Mouse (Mus musculus) CH12.LX (cell line): Measurements from ENCODE around the gene Pnpla8. TPM values are rescaled to one million over a fixed set of nuclear protein-coding genes. Genes with fewer than 3 reads are reported as not detected.
A peak's percentile ranks its signal among the peaks of the same experiment; 100 is the strongest.

ENCODE experiments used
- DNase-seq: peaks from one replicate; pipeline ENCODE4 v3.0.0-alpha.2; 2013; ENCODE audit errors: extremely low read depth
- H3K27ac ChIP-seq: 2 replicates; pipeline ENCODE4 v1.5.1; 2012; ENCODE audit warnings: low read depth, mild to moderate bottlenecking, control low read depth, moderate library complexity; ENCODE audit not compliant: insufficient read depth
- H3K27me3 ChIP-seq: replicated peaks from 2 replicates; pipeline ENCODE3; 2012; ENCODE audit warnings: inconsistent platforms
- H3K36me3 ChIP-seq, 2 experiments: replicated peaks in 1 of 2; 2 replicates each; pipeline versions ENCODE3 to v1.6.1; 2012; ENCODE audit warnings: inconsistent platforms in 1 of 2, low read length in 1 of 2, mild to moderate bottlenecking in 1 of 2, mixed read lengths in 1 of 2, moderate library complexity in 1 of 2; ENCODE audit not compliant: control insufficient read depth in 1 of 2, insufficient read depth in 1 of 2
- H3K4me1 ChIP-seq, 2 experiments: 2 replicates each; pipeline ENCODE4 v1.6.1; 2012; ENCODE audit warnings: inconsistent platforms in 1 of 2, moderate library complexity in 1 of 2; ENCODE audit not compliant: insufficient read depth in 2 of 2, control insufficient read depth in 1 of 2
- H3K4me2 ChIP-seq: 2 replicates; pipeline ENCODE4 v1.6.1; 2012; ENCODE audit warnings: low read depth, mild to moderate bottlenecking, control low read depth; ENCODE audit not compliant: poor library complexity, insufficient read depth, severe bottlenecking
- H3K4me3 ChIP-seq, 3 experiments: fragments of 150-350 bp in 1 of 3; sonication (generic) in 1 of 3; replicated peaks in 1 of 3; 2 replicates each; pipeline versions ENCODE3 to v1.5.1; 2011 to 2012; ENCODE audit warnings: low read depth in 2 of 3, low read length in 2 of 3, mild to moderate bottlenecking in 2 of 3, moderate library complexity in 2 of 3, control low read depth in 1 of 3, improper control_type of control experiment in 1 of 3, inconsistent platforms in 1 of 3, mixed read lengths in 1 of 3; ENCODE audit not compliant: poor library complexity in 1 of 3
- H3K79me2 ChIP-seq: replicated peaks from 2 replicates; pipeline ENCODE4 v1.6.1; 2012; ENCODE audit warnings: mild to moderate bottlenecking, moderate library complexity; ENCODE audit not compliant: control insufficient read depth, poor library complexity, insufficient read depth, severe bottlenecking; ENCODE audit errors: extremely low read depth
- H3K9ac ChIP-seq: 2 replicates; pipeline ENCODE4 v1.6.1; 2012; ENCODE audit warnings: low read depth, mild to moderate bottlenecking, control low read depth, moderate library complexity; ENCODE audit not compliant: insufficient read depth
- H3K9me3 ChIP-seq: replicated peaks from 2 replicates; pipeline ENCODE3; 2012; ENCODE audit warnings: low read length, inconsistent platforms, mixed read lengths
- BHLHE40 ChIP-seq: IDR thresholded peaks from 2 replicates; pipeline ENCODE4 v1.6.1; 2011; ENCODE audit warnings: mild to moderate bottlenecking, low read depth, low read length, improper control_type of control experiment
- CHD1 ChIP-seq: IDR thresholded peaks from 2 replicates; pipeline ENCODE4 v1.6.1; 2012; ENCODE audit warnings: low read depth, low read length, improper control_type of control experiment, inconsistent platforms
- CHD2 ChIP-seq: IDR thresholded peaks from 2 replicates; pipeline ENCODE4 v1.6.1; 2011; ENCODE audit warnings: low read length, improper control_type of control experiment
- CTCF ChIP-seq, 2 experiments: IDR thresholded peaks in 1 of 2; conservative IDR thresholded peaks in 1 of 2; 2 replicates each; pipeline ENCODE4 v1.5.1; 2011 to 2012; ENCODE audit warnings: low read depth in 2 of 2, low read length in 2 of 2, improper control_type of control experiment in 1 of 2, inconsistent platforms in 1 of 2, mild to moderate bottlenecking in 1 of 2, moderate library complexity in 1 of 2
- E2F4 ChIP-seq: IDR thresholded peaks from 2 replicates; pipeline ENCODE4 v1.6.1; 2011; ENCODE audit warnings: low read depth, low read length, improper control_type of control experiment; ENCODE audit not compliant: insufficient replicate concordance
- ELF1 ChIP-seq: IDR thresholded peaks from 2 replicates; pipeline ENCODE4 v1.6.1; 2014; ENCODE audit warnings: low read depth, mild to moderate bottlenecking, inconsistent platforms, low read length, improper control_type of control experiment
- ETS1 ChIP-seq: conservative IDR thresholded peaks from 2 replicates; pipeline ENCODE4 v1.6.1; 2012; ENCODE audit warnings: low read depth, mild to moderate bottlenecking, inconsistent platforms, low read length, improper control_type of control experiment, moderate library complexity
- GABPA ChIP-seq: IDR thresholded peaks from 2 replicates; pipeline ENCODE4 v1.6.1; 2012; ENCODE audit warnings: low read depth, low read length, improper control_type of control experiment, inconsistent platforms; ENCODE audit not compliant: insufficient replicate concordance
- HCFC1 ChIP-seq: IDR thresholded peaks from 2 replicates; pipeline ENCODE4 v1.6.1; 2012; ENCODE audit warnings: low read depth, mild to moderate bottlenecking, inconsistent platforms, low read length, improper control_type of control experiment
- JUND ChIP-seq: conservative IDR thresholded peaks from 2 replicates; pipeline ENCODE4 v1.6.1; 2011; ENCODE audit warnings: low read depth, low read length, improper control_type of control experiment
- KAT2A ChIP-seq: IDR thresholded peaks from 2 replicates; pipeline ENCODE4 v1.6.1; 2012; ENCODE audit warnings: low read length, improper control_type of control experiment, inconsistent platforms; ENCODE audit not compliant: insufficient replicate concordance
- MAFK ChIP-seq: IDR thresholded peaks from 2 replicates; pipeline ENCODE4 v1.6.1; 2011; ENCODE audit warnings: low read length, improper control_type of control experiment; ENCODE audit not compliant: insufficient replicate concordance
- MAX ChIP-seq: IDR thresholded peaks from 2 replicates; pipeline ENCODE4 v1.6.1; 2011; ENCODE audit warnings: low read length, improper control_type of control experiment
- MAZ ChIP-seq: IDR thresholded peaks from 2 replicates; pipeline ENCODE4 v1.6.1; 2012; ENCODE audit warnings: low read depth, mild to moderate bottlenecking, inconsistent platforms, low read length, improper control_type of control experiment, moderate library complexity
- MEF2A ChIP-seq: IDR thresholded peaks from 2 replicates; pipeline ENCODE4 v1.6.1; 2014; ENCODE audit warnings: low read depth, mild to moderate bottlenecking, inconsistent platforms, low read length, improper control_type of control experiment, borderline replicate concordance
- MXI1 ChIP-seq: IDR thresholded peaks from 2 replicates; pipeline ENCODE4 v1.6.1; 2011; ENCODE audit warnings: mild to moderate bottlenecking, low read depth, low read length, improper control_type of control experiment
- MYC ChIP-seq: IDR thresholded peaks from 2 replicates; pipeline ENCODE4 v1.6.1; 2011; ENCODE audit warnings: low read depth, mild to moderate bottlenecking, improper control_type of control experiment, low read length
- NELFE ChIP-seq: IDR thresholded peaks from 2 replicates; pipeline ENCODE4 v1.6.1; 2011; ENCODE audit warnings: low read depth, low read length, improper control_type of control experiment
- NRF1 ChIP-seq: IDR thresholded peaks from 2 replicates; pipeline ENCODE4 v1.6.1; 2014; ENCODE audit warnings: low read depth, mild to moderate bottlenecking, inconsistent platforms, low read length, improper control_type of control experiment, moderate library complexity
- PAX5 ChIP-seq: IDR thresholded peaks from 2 replicates; pipeline ENCODE4 v1.6.1; 2012; ENCODE audit warnings: low read length, inconsistent platforms, mixed read lengths
- POLR2A ChIP-seq: IDR thresholded peaks from 2 replicates; pipeline ENCODE4 v1.6.1; 2011; ENCODE audit warnings: low read depth, mild to moderate bottlenecking, improper control_type of control experiment, low read length
- POLR2AphosphoS2 ChIP-seq: IDR thresholded peaks from 2 replicates; pipeline ENCODE4 v1.6.1; 2011; ENCODE audit warnings: low read depth, low read length, improper control_type of control experiment
- SIN3A ChIP-seq: IDR thresholded peaks from 2 replicates; pipeline ENCODE4 v1.6.1; 2012; ENCODE audit warnings: low read length, improper control_type of control experiment, inconsistent platforms
- TCF12 ChIP-seq: IDR thresholded peaks from 2 replicates; pipeline ENCODE4 v1.6.1; 2014; ENCODE audit warnings: low read depth, mild to moderate bottlenecking, inconsistent platforms, low read length, improper control_type of control experiment
- UBTF ChIP-seq: IDR thresholded peaks from 2 replicates; pipeline ENCODE4 v1.6.1; 2012; ENCODE audit warnings: low read depth, mild to moderate bottlenecking, inconsistent platforms, low read length, improper control_type of control experiment, moderate library complexity
- USF1 ChIP-seq: IDR thresholded peaks from 2 replicates; pipeline ENCODE4 v1.6.1; 2014; ENCODE audit warnings: low read depth, mild to moderate bottlenecking, inconsistent platforms, low read length, improper control_type of control experiment
- ZC3H11A ChIP-seq: IDR thresholded peaks from 2 replicates; pipeline ENCODE4 v1.6.1; 2012; ENCODE audit warnings: low read depth, mild to moderate bottlenecking, inconsistent platforms, low read length, improper control_type of control experiment
- ZKSCAN1 ChIP-seq: IDR thresholded peaks from 2 replicates; pipeline ENCODE4 v1.6.1; 2012; ENCODE audit warnings: low read depth, inconsistent platforms, low read length, improper control_type of control experiment, borderline replicate concordance
- ZNF384 ChIP-seq: IDR thresholded peaks from 2 replicates; pipeline ENCODE4 v1.6.1; 2012; ENCODE audit warnings: low read depth, low read length, improper control_type of control experiment, inconsistent platforms
- dilution Hi-C: fragments of 300-500 bp; cut with MboI; formaldehyde crosslinking; loops from 2 replicates; pipeline ENCODE4 v1.14.3; 2020; ENCODE audit warnings: low sequenced_read_pairs; ENCODE audit not compliant: extremely low pct_unique_long_range_greater_than_20kb, extremely low pct_ligation_motif_present
- in situ Hi-C: fragments of 300-500 bp; cut with MboI; formaldehyde crosslinking; loops from 3 replicates; pipeline ENCODE4 v1.14.3; 2019; ENCODE audit warnings: low sequenced_read_pairs, low pct_ligation_motif_present, low pct_unique_long_range_greater_than_20kb, mixed read lengths
- polyA plus RNA-seq: library from polyadenylated mRNA; unstranded; fragments of >175 nt; gene quantifications from 2 replicates; pipeline ENCODE4 v1.2.1, GENCODE M21; 2012; ENCODE audit warnings: low read depth; ENCODE audit not compliant: insufficient read length
- total RNA-seq, 2 experiments: library from RNA; depleted of rRNA; stranded (reverse); fragments of 300-350 nt in 1 of 2; fragments of >200 nt in 1 of 2; gene quantifications; 2 replicates each; pipeline ENCODE4 v1.2.3; 2012 to 2014

The Pnpla8 gene
- total and polyA plus RNA-seq, 3 experiments = 32.3 to 129 (median 63.7) TPM

- no peak for TF ChIP-seq E2F4
- TF ChIP-seq GABPA = no peak
- TF ChIP-seq POLR2A = peak; percentile 79
- TF ChIP-seq CTCF (conservative IDR thresholded peaks at IDR 0.05 in 1 of 2, IDR thresholded peaks at IDR 0.05 in 1 of 2; ENCODE audit: low read depth in 2 of 2, low read length in 2 of 2) = no peak
- TF ChIP-seq ETS1 = 0 out of 2 replicates have a peak, but pooled peaks have one; percentile 39
- TF ChIP-seq MYC = no peak
- peak; percentile 52; the same call in 1 of the 2 replicates for TF ChIP-seq ELF1
- TF ChIP-seq USF1 = no peak
- 0 out of 2 replicates have a peak, but pooled peaks have one; percentile 57 for TF ChIP-seq CHD1
- TF ChIP-seq HCFC1 = peak; percentile 66
- peak; percentile 39; the same call in 1 of the 2 replicates for TF ChIP-seq MAX
- peak; percentile 61 for TF ChIP-seq TCF12
- TF ChIP-seq PAX5 = no peak
- peak; percentile 62; the same call in 1 of the 2 replicates for TF ChIP-seq MAZ
- TF ChIP-seq BHLHE40 = peak; percentile 44; the same call in 1 of the 2 replicates
- TF ChIP-seq SIN3A = peak; percentile 71; the same call in 1 of the 2 replicates
- peak; percentile 38 for TF ChIP-seq ZNF384
- TF ChIP-seq ZC3H11A = no peak
- 0 out of 2 replicates have a peak, but pooled peaks have one; percentile 47 for TF ChIP-seq UBTF
- TF ChIP-seq POLR2AphosphoS2 = peak; percentile 47; the same call in 1 of the 2 replicates
- TF ChIP-seq, all 38 proteins: peak for 19
Observed at GRCm38 (mm10) chr12:44268728-44269302, 47.6 kb downstream of the Pnpla8 start (continued).

GRCm38 (mm10) chr12:44269311-44269831 lies 48.2 kb downstream of the Pnpla8 start:
- Histone ChIP-seq H3K27me3 (no peaks in the 10 kb centered on the region), H3K4me3 (peak overlapping the region; percentile 63 to 83 (median 77)), H3K27ac (peak overlapping the region; percentile 87), H3K9ac (peak overlapping the region; percentile 85), H3K4me2 (no peak overlapping the region), H3K36me3 (peaks cover 2 to 5% of the 10 kb centered on the region in 2 experiments), H3K79me2 (peaks cover 18% of the 10 kb centered on the region), H3K4me1 (peaks cover 0 to 48% of the 10 kb centered on the region in 2 experiments; a peak in 2 of 4 replicates), H3K9me3 (no peaks in the 10 kb centered on the region)
- in situ Hi-C loops = loop anchor here (10.0 kb wide), 1 partner anchor 55 kb away; the partner anchor contains the start of gene Dnajb9
- TF ChIP-seq ELF1 = no peak; the same call in 1 of the 2 replicates
- TF ChIP-seq PAX5 = no peak
- TF ChIP-seq CHD2 = no peak; the same call in 1 of the 2 replicates
- no peak for TF ChIP-seq CHD1
- TF ChIP-seq GABPA = no peak
- TF ChIP-seq HCFC1 = no peak
- no peak for TF ChIP-seq TCF12
- TF ChIP-seq NRF1 = no peak
- 0 out of 2 replicates have a peak, but pooled peaks have one; percentile 2 for TF ChIP-seq UBTF
- peak; percentile 10; the same call in 1 of the 2 replicates for TF ChIP-seq NELFE
- peak; percentile 58; the same call in 1 of the 2 replicates for TF ChIP-seq MAX
- no peak for TF ChIP-seq E2F4
- peak; percentile 2; the same call in 1 of the 2 replicates for TF ChIP-seq BHLHE40
- TF ChIP-seq POLR2AphosphoS2 = no peak
- TF ChIP-seq MAZ = 0 out of 2 replicates have a peak, but pooled peaks have one; percentile 23
- peak; percentile 90 for TF ChIP-seq ZNF384
- 0 out of 2 replicates have a peak, but pooled peaks have one; percentile 28 for TF ChIP-seq ETS1
- peak; percentile 96 for TF ChIP-seq MAFK
- TF ChIP-seq JUND = no peak
- no peak for TF ChIP-seq MEF2A
- peak; percentile 89 for TF ChIP-seq MXI1
- no peak for TF ChIP-seq ZKSCAN1
- TF ChIP-seq SIN3A = peak; percentile 78
- no peak for TF ChIP-seq KAT2A
- no peak for TF ChIP-seq POLR2A
- dilution Hi-C loops = no loop called here
- peak; percentile 85 for DNase-seq
